In genomic region chr1:51915051-51915575, GRCm38 (mm10) we compare ENCODE assay signal across 8 mouse cellular contexts. TPM values are rescaled to one million over a fixed set of nuclear protein-coding genes. Genes with fewer than 3 reads are reported as not detected.
DNase-seq lines count a peak whose midpoint lies in the region; ATAC-seq and TF ChIP-seq lines count a peak whose summit lies in the region.

No protein-coding gene starts in this region.

- no peak for TF ChIP-seq POLR2A in ES-Bruce4 (IDR thresholded peaks at IDR 0.05; ENCODE audit: insufficient read depth, low read length)

- TF ChIP-seq EP300 in ES-Bruce4 (IDR thresholded peaks at IDR 0.05; ENCODE audit: insufficient read depth, low read depth, low read length), result no peak

- intact Hi-C loops in heart, postnatal 14 days (cut with DNase I), result loop anchor here (5.0 kb wide), 2 partner anchors 68 to 128 kb away; no protein-coding TSS in a partner anchor

- H3K4me2 ChIP-seq in forebrain, embryonic 12.5 days, result peak overlapping the region; percentile 74

- no peaks in the 10 kb centered on the region for H3K4me1 ChIP-seq in ES-Bruce4 (ENCODE audit: control insufficient read depth, insufficient read depth, low read length)
- peaks cover 41% of the 10 kb centered on the region for H3K4me1 ChIP-seq in forebrain, embryonic 12.5 days

- peak overlapping the region; percentile 82 for H3K4me3 ChIP-seq in ES-Bruce4 (ENCODE audit: low read depth, low read length)
- peak overlapping the region; percentile 85 for H3K4me3 ChIP-seq in forebrain, embryonic 12.5 days (replicated peaks)

- DNase-seq in adrenal gland, postnatal 10 days, result peak; percentile 88
- peak; percentile 83 for DNase-seq in heart, postnatal 14 days
- peak; percentile 94 to 96 for DNase-seq in kidney, postnatal 4 days
- peak; percentile 82 for DNase-seq in lung, postnatal 25 days (ENCODE audit: low spot score)
- DNase-seq in retina, postnatal 7 days (ENCODE audit: low read depth, low spot score), result peak; percentile 14

- peak; percentile 94 for ATAC-seq in forebrain, embryonic 12.5 days (ENCODE audit: low FRiP score)
- ATAC-seq in activated CD4-positive, CD25-positive, alpha-beta regulatory T cell, adult 4 months, result no peak

- H3K27ac ChIP-seq in ES-Bruce4 (ENCODE audit: insufficient read depth, low read length), result no peak overlapping the region
- H3K27ac ChIP-seq in forebrain, embryonic 12.5 days, result peak overlapping the region; percentile 94

- WGBS in forebrain, embryonic 12.5 days, result 0% methylated on average over 32 of the region's 33 CpGs

- H3K36me3 ChIP-seq in ES-Bruce4 (ENCODE audit: control insufficient read depth, insufficient read depth, low read length, poor library complexity, severe bottlenecking), result no peaks in the 10 kb centered on the region
- H3K36me3 ChIP-seq in forebrain, embryonic 12.5 days (replicated peaks), result no peaks in the 10 kb centered on the region

- no peak for TF ChIP-seq CTCF in ES-Bruce4 (IDR thresholded peaks at IDR 0.05; ENCODE audit: low read depth, low read length)

- no peaks in the 10 kb centered on the region for H3K9me3 ChIP-seq in ES-Bruce4 (replicated peaks; ENCODE audit: control insufficient read depth, insufficient read depth, low read length, poor library complexity, severe bottlenecking)
- H3K9me3 ChIP-seq in forebrain, embryonic 12.5 days, result no peaks in the 10 kb centered on the region

- no peaks in the 10 kb centered on the region for H3K27me3 ChIP-seq in ES-Bruce4 (ENCODE audit: control insufficient read depth, insufficient read depth, low read length, poor library complexity, severe bottlenecking)
- no peaks in the 10 kb centered on the region; the same call in 1 of the 2 replicates for H3K27me3 ChIP-seq in forebrain, embryonic 12.5 days

- H3K9ac ChIP-seq in ES-Bruce4 (ENCODE audit: low read depth, poor library complexity, severe bottlenecking), result peak overlapping the region; percentile 53
- peak overlapping the region; percentile 93 for H3K9ac ChIP-seq in forebrain, embryonic 12.5 days

RNA-seq across cellular contexts. Expression of gene Myo1b, which starts 0.8 kb away (rescaled TPM):
- polyA plus RNA-seq in ES-Bruce4 (2011; ENCODE audit: insufficient read depth, insufficient read length, low read depth, missing spikeins), result 46.3 and 54.4 TPM in 2 replicates
- 10 to 100 TPM; 82.6 to 87.9 TPM for total RNA-seq in adrenal gland, postnatal 10 days (2021)
- polyA plus RNA-seq in forebrain, embryonic 12.5 days (2016; fragmentation: Nextera tagmentation; extraction: Ambion mirVana), result 114 and 117 TPM in 2 replicates
- 10 to 100 TPM; 43.4 to 46.4 TPM for total RNA-seq in heart, postnatal 14 days (2021)
- polyA plus RNA-seq in activated CD4-positive, CD25-positive, alpha-beta regulatory T cell, adult 4 months (2017; shearing (Covaris generic)), result 1 to 10 TPM; 1.1 to 1.3 TPM

Comparison
In these comparisons a context has a peak if more than half of its experiments do, and no peak if none do; other contexts are left out.
1. DNase-seq: peak in every context shown above with its lines; median percentile 95 in kidney, postnatal 4 days; 88 in adrenal gland, postnatal 10 days; 83 in heart, postnatal 14 days; 82 in lung, postnatal 25 days; 14 in retina, postnatal 7 days.
2. RNA of gene Myo1b, which starts 0.8 kb away (polyA plus RNA-seq): 114 to 117 TPM in forebrain, embryonic 12.5 days and 46.3 to 54.4 TPM in ES-Bruce4; 1.1 to 1.3 TPM in activated CD4-positive, CD25-positive, alpha-beta regulatory T cell, adult 4 months; every median in the first group is over 10 times any median in the second.